Mouse (Mus musculus) neural tube, embryonic 11.5 days (tissue): ENCODE measurements around the gene Tnpo1. TPM values are rescaled to one million over a fixed set of nuclear protein-coding genes. Genes with fewer than 3 reads are reported as not detected.
"Not testable (repeated sequence)": the region's sequence is repeated elsewhere in the genome, so short reads cannot be mapped to it uniquely, and the experiment has no call there.

ENCODE experiments used
- ATAC-seq: fragments of 200-750 bp; cut with Nextera tagmentation; 2 replicates; pipeline ENCODE4 v1.8.0; 2017; ENCODE audit warnings: moderate number of reproducible peaks, mild to moderate bottlenecking, moderate TSS enrichment, moderate library complexity; ENCODE audit not compliant: insufficient read depth, low FRiP score, low TSS enrichment
- DNase-seq: peaks from one replicate; pipeline ENCODE4 v3.0.0-alpha.2; 2015; ENCODE audit warnings: low spot score
- H3K27ac ChIP-seq: fragments of 300-500 bp; sonication (generic); 2 replicates; pipeline ENCODE4 v1.5.1; 2014; ENCODE audit warnings: low read depth, mild to moderate bottlenecking, low read length
- H3K27me3 ChIP-seq: fragments of 300-500 bp; sonication (generic); 2 replicates; pipeline ENCODE4 v1.6.1; 2014; ENCODE audit warnings: mild to moderate bottlenecking, low read length, mixed read lengths; ENCODE audit not compliant: control insufficient read depth, insufficient read depth
- H3K36me3 ChIP-seq: fragments of 300-500 bp; sonication (generic); 2 replicates; pipeline ENCODE4 v1.6.1; 2014; ENCODE audit warnings: mild to moderate bottlenecking, low read length, moderate library complexity, mixed read lengths; ENCODE audit not compliant: control insufficient read depth, insufficient read depth
- H3K4me1 ChIP-seq: fragments of 300-500 bp; sonication (generic); 2 replicates; pipeline ENCODE4 v1.6.1; 2014; ENCODE audit warnings: low read length, mixed read lengths; ENCODE audit not compliant: control insufficient read depth, insufficient read depth
- H3K4me2 ChIP-seq: fragments of 300-500 bp; sonication (generic); 2 replicates; pipeline ENCODE4 v1.6.1; 2014; ENCODE audit warnings: low read depth, mild to moderate bottlenecking, moderate library complexity
- H3K4me3 ChIP-seq: fragments of 300-500 bp; sonication (generic); 2 replicates; pipeline ENCODE4 v1.5.1; 2014; ENCODE audit warnings: low read depth, low read length
- H3K9ac ChIP-seq: fragments of 300-500 bp; sonication (generic); 2 replicates; pipeline ENCODE4 v1.6.1; 2014; ENCODE audit warnings: mild to moderate bottlenecking, low read length
- H3K9me3 ChIP-seq: fragments of 300-500 bp; sonication (generic); 2 replicates; pipeline ENCODE4 v1.6.1; 2016; ENCODE audit warnings: low read length; ENCODE audit not compliant: control insufficient read depth
- WGBS: fragments of 180-500 bp; shearing (Covaris S2); extraction: QIAGEN DNeasy Blood & Tissue Kit; methylation state at CpG from one replicate; pipeline ENCODE4 v1.1.7; 2014; 5-methylcytosine and 5-hydroxymethylcytosine counted together
- polyA plus RNA-seq: library from polyadenylated mRNA; unstranded; fragments of >200 nt; fragmentation: Nextera tagmentation; extraction: Ambion mirVana; gene quantifications from 2 replicates; pipeline ENCODE4 v1.2.1, GENCODE M21; 2014

The Tnpo1 gene
- polyA plus RNA-seq, 1 experiment from 2014 or later = 67.8 TPM

DNA sequence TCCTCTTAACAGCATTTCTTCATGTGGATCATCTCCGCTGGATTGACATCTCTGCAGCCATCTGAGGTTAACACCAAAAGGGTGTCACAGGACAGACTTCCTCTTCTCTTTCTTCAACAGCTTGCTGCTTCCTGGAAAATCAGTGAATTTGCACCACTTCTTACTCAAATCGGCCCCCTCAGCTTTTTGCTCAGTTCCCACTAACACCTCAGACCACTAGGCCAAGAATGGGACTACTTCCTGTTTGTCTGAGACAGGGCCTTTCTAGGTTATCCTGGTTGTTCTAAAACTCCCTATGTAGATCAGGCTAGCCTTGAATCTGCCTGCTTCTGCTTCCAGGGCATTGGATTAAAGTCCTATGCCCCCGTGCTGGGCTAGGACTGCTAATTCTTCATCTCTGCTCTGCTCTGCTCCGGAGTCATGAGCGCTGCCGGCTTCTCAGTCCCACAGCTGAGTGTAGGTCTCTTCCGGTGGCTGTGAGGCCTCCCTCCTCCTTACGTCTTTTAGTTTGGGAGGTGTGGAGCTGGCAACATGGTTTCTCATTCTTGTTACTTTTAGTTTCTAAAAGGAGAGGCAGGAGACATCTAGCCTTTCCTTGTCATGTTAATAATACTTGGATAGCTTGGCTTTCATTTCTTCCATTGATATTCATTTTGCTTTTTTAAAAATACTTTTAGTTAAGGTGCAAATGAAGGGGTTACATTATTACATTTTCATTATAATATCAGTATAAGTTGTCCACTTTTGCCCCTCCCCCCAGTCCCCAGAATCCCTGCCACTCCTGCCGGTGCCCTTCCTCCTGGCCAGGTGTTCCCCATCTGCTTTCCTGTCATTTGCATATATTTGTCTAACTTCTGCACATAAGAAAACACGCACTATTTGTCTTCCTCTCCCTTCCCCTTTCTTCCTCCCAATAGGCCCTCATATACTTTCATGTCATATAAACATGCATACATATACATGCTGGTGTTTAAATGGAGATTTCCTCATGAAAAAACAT is 93.4 kb downstream of the Tnpo1 start:
- ATAC-seq (no peak), DNase-seq (no peak)
- H3K4me2 ChIP-seq = no peak overlapping the region
- no peak overlapping the region for H3K9ac ChIP-seq
- 83% methylated on average over 10 of the region's 10 CpGs for WGBS
- H3K9me3 ChIP-seq = no peaks in the 10 kb centered on the region
- H3K4me1 ChIP-seq = no peaks in the 10 kb centered on the region
- no peak overlapping the region for H3K4me3 ChIP-seq
- no peak overlapping the region for H3K27ac ChIP-seq
- H3K36me3 ChIP-seq = no peaks in the 10 kb centered on the region
- H3K27me3 ChIP-seq = no peaks in the 10 kb centered on the region

DNA sequence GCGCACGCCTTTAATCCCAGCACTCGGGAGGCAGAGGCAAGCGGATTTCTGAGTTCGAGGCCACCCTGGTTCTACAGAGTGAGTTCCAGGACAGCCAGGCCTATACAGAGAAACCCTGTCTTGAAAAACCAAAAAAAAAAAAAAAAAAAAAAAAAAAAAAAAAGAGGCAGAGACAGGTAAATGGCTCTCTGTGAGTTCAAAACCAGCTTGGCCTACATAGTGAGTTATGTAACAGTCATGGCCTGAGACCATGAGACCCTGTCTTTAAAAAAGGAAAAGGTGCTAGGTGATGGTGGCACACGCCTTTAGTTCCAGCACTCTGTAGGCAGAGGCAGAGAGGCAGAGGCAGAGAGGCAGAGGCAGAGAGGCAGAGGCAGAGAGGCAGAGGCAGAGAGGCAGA is 97.2 kb downstream of the Tnpo1 start:
- not testable (repeated sequence) for ATAC-seq, H3K4me2 ChIP-seq, H3K36me3 ChIP-seq, H3K27me3 ChIP-seq, H3K9me3 ChIP-seq, DNase-seq, H3K4me3 ChIP-seq, H3K27ac ChIP-seq, H3K9ac ChIP-seq, H3K4me1 ChIP-seq
- WGBS = 95% methylated on average over 6 of the region's 6 CpGs

DNA sequence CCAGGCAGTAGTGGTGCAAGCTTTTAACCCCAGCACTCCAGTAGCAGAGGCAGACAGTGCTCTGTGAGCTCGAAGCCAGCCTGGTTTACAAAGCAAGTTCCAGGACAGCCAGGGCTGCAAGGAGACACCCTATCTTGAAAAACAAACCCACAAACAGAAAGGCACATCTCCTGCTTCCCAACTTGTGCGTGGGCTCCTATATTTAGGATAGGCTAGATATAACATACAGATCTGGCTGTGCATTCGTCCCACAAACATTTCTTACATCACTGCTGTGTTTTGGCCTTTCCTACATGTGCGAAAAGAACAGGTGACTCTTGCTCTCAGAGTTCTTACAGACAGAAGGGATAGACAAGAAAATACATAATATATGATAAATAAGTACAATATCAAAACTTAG is 100.6 kb downstream of the Tnpo1 start:
- no peak overlapping the region for H3K27ac ChIP-seq
- no peaks in the 10 kb centered on the region for H3K9me3 ChIP-seq
- H3K4me1 ChIP-seq = no peaks in the 10 kb centered on the region
- DNase-seq (no peak), ATAC-seq (no peak)
- no peaks in the 10 kb centered on the region for H3K27me3 ChIP-seq
- no peak overlapping the region for H3K9ac ChIP-seq
- no peaks in the 10 kb centered on the region for H3K36me3 ChIP-seq
- no peak overlapping the region for H3K4me3 ChIP-seq
- no peak overlapping the region for H3K4me2 ChIP-seq
- 85% methylated on average over 4 of the region's 4 CpGs for WGBS

DNA sequence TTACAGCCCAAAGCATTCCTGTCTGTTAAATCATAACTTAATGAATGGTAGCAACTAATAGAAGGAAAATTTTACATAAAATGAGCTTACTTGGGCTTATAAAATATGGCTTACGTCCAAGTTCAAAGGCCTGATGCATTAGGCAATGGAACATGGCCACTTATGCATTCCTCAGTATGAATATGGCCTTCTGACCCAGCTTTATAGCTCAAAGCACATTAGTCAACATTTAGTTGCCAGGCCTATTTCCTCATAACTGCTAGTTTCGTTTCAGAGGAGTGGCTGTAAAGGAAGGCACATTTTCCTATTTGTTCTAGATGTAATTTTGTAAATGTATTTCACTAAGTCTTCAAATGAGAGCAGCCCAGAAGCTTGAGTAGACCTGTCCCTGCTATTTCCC is 107.1 kb downstream of the Tnpo1 start:
- 76% methylated on average over 2 of the region's 2 CpGs for WGBS
- DNase-seq (no peak), ATAC-seq (no peak)
- Histone ChIP-seq H3K27me3 (no peaks in the 10 kb centered on the region), H3K4me2 (no peak overlapping the region), H3K9me3 (no peaks in the 10 kb centered on the region), H3K4me3 (no peak overlapping the region), H3K36me3 (no peaks in the 10 kb centered on the region), H3K27ac (no peak overlapping the region), H3K9ac (no peak overlapping the region), H3K4me1 (no peaks in the 10 kb centered on the region)

DNA sequence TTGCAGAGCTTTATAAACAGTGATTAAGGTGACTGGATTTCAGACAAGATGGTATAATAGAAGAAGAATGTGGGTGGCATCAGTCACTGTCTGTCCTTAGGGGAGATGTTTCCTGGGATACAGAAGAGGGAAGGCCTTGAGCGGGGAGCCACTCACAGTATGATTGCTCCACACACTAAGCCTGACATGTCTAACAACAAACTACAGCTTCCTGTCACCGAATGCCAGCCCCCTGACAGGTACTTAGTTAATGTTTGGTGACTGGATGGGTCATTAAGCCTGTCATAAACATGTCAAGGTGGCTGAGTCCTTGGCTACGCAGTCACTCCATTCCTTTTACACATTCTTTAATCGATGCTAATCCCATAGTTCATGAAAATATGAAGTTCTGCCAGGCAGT is 108.0 kb downstream of the Tnpo1 start:
- H3K27me3 ChIP-seq = no peaks in the 10 kb centered on the region
- WGBS = 58% methylated on average over 4 of the region's 4 CpGs
- DNase-seq (no peak), ATAC-seq (no peak)
- H3K27ac ChIP-seq = no peak overlapping the region
- H3K4me2 ChIP-seq = no peak overlapping the region
- no peaks in the 10 kb centered on the region for H3K36me3 ChIP-seq
- H3K9ac ChIP-seq = no peak overlapping the region
- no peak overlapping the region for H3K4me3 ChIP-seq
- H3K9me3 ChIP-seq = no peaks in the 10 kb centered on the region
- no peaks in the 10 kb centered on the region for H3K4me1 ChIP-seq

DNA sequence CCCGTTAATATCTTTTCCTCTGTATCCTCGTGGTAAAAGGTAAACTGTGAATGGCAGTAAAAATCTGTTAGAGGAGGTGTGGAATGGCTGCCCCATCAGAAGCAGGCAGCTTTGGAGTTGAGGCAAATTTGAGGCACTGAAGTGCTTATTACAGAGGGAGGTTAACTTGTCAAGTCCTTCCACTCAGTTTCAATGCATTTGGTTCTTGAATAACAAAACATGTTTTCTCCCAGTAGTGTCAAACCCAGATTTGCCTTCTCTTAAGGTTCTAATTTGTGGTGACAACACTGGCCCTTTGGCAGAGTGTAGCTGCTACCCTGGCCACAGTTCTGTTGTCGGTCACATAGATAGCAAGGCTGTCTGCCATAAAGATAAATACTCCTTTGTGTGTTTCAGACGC is 108.4 kb downstream of the Tnpo1 start:
- no peak overlapping the region for H3K27ac ChIP-seq
- H3K27me3 ChIP-seq = no peaks in the 10 kb centered on the region
- DNase-seq (no peak), ATAC-seq (no peak)
- H3K9ac ChIP-seq = no peak overlapping the region
- no peaks in the 10 kb centered on the region for H3K4me1 ChIP-seq
- H3K4me2 ChIP-seq = no peak overlapping the region
- H3K4me3 ChIP-seq = no peak overlapping the region
- WGBS = 41% methylated on average over 4 of the region's 4 CpGs
- no peaks in the 10 kb centered on the region for H3K36me3 ChIP-seq
- H3K9me3 ChIP-seq = no peaks in the 10 kb centered on the region

DNA sequence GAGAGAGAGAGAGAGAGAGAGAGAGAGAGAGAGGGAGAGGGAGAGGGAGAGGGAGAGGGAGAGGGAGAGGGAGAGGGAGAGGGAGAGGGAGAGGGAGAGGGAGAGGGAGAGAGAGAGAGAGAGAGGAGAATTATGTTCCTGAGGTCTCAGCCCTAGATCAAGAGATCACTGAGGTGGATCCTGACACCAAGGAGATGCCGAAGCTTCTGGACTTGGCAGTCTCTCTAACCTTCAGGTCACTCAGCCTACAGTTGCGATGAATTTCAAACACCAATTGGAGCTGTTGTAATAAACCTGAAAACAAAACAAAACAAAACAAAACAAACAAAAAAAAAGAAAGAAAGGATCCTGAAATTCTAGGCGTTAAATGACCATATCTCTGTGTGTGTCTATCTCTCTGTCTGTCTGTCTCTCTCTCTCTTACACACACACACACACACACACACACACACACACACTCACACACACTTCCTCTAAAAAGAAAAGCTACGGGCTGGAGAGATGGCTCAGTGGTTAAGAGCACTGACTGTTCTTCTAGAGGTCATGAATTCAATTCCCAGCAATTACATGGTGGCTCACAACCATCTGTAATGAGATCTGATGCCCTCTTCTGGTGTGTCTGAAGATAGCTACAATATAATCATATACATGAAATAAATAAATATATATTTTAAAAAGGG is 109.1 kb downstream of the Tnpo1 start:
- not testable (repeated sequence) for H3K4me2 ChIP-seq, H3K4me3 ChIP-seq, H3K27ac ChIP-seq, H3K4me1 ChIP-seq, H3K9ac ChIP-seq, H3K36me3 ChIP-seq, H3K27me3 ChIP-seq, DNase-seq, H3K9me3 ChIP-seq, ATAC-seq
- 66% methylated on average over 4 of the region's 4 CpGs for WGBS

DNA sequence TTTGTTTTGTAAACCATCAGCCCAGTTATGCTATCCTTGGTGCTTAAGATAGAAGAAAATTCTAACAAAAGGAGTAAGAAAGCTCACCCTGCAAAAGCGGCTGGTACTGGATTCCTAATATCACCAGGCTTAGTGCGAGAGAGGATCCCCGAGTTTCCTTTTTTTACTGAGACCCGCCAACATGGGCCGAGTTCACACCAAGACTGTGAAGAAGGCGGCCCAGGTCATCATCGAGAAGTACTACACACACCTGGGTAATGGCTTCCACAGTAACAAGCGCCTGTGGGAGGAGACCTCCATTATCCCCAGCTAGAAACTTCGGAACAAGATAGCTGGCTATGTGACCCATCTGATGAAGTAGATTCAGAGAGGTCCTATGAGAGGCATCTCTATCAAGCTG is 109.6 kb downstream of the Tnpo1 start:
- Histone ChIP-seq H3K9ac (no peak overlapping the region), H3K4me1 (no peaks in the 10 kb centered on the region), H3K4me2 (no peak overlapping the region), H3K27me3 (no peaks in the 10 kb centered on the region), H3K27ac (no peak overlapping the region), H3K36me3 (no peaks in the 10 kb centered on the region), H3K4me3 (no peak overlapping the region), H3K9me3 (no peaks in the 10 kb centered on the region)
- 86% methylated on average over 9 of the region's 9 CpGs for WGBS
- ATAC-seq (no peak), DNase-seq (no peak)
